Mouse (Mus musculus) thymus, postnatal 14 days (tissue): Measurements from ENCODE around the gene Mbip.

ENCODE experiments used
- DNase-seq: peaks from one replicate; pipeline ENCODE4 v3.0.0; 2021

The Mbip gene

DNA sequence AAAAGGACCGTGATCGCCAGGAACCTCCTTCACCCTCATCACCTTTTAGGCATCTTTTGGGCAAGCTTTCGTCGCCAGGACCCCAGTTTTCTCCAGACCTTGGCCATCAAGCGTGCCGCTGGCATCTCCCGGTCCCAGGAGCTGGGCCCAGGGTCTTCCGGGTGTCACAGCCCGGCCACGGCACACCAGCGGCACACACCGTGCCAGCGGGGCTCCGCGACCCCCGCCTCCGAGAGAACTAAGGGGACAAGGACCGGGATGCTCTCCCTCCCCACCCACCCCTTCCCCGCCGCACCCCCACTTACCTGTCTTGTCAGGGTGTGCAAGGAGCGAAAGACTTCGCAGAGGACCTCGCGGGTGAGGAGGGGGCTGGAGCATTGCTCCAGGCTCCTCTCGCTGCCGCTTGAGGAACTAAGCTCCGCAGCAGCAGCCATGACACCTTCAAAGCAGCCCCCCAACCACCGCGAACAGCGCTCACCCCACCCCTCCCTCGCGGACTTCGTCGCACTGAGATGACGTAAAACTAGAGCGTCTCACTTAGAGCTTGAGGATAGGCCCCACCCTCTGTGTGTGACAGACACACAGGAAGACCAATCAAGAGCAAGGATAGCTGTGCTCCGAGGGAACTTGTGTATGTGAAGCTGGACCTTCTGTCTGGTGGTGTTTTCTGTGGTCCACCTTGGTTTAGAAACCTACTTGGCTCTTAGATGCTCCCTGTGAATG, at the start of gene Mbip:
Mbip (minus strand) TSS at position 528 of the 723 bp plus-strand sequence.
- DNase-seq, result peak; percentile 98

DNA sequence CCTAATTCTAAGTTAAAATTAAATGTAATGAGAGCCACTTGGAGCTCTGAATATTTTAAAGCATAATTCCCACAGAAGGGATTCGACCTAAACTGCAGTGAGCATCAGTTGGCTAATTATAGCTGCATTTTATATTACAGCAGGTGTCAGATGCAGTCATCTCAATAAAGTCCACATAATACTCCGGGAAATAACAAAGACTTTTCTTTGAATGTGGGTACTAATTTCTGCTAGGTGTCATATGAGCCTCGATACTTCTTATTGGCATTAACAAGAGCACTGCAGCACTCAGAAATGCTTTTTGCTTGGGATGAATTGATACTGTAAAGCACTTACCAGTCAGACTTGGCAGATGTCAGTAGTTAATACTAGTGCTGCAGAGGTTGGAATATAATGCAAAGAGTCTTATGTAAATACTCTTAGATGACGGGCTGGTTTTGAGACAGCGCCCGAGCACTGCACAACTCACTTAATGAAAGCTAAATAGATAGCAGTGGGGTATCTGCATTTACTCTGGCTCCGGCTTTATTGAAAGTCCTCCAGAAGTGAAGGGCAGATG, 42.0 kb upstream of the Mbip start:
- no peak for DNase-seq

DNA sequence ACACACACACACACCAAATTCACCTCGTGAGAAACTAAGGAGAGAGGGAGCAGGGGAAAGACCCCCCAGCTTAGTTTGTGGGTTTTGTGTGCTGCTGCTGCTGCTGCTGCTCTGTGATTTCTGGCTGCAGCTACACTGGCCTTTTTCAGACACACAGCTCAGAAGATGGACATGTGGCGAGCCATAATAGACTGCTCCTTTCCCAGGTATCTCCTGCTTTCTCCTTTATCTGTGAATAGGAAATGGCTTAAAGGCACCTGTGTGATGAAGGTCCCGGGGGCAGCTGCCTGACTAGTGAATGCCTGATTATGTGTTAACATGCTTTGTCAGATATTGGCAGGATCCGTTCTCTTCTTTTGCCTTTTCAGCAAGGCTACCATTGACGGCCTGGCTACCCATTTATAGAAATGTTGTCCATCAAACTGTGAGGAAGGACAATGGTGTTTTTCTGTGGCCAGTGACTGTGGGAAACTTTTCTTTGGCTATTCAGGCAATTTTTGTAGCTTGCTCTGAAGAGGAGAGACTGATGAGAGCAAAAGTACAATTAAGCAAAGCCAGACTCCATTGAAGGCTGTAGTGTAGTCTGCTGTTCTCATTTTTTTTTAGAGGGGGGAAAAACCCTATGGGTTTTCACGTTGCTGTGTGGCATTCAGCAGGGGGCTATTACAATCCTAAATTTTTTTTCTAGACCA, 41.4 kb upstream of the Mbip start:
- DNase-seq, result no peak

DNA sequence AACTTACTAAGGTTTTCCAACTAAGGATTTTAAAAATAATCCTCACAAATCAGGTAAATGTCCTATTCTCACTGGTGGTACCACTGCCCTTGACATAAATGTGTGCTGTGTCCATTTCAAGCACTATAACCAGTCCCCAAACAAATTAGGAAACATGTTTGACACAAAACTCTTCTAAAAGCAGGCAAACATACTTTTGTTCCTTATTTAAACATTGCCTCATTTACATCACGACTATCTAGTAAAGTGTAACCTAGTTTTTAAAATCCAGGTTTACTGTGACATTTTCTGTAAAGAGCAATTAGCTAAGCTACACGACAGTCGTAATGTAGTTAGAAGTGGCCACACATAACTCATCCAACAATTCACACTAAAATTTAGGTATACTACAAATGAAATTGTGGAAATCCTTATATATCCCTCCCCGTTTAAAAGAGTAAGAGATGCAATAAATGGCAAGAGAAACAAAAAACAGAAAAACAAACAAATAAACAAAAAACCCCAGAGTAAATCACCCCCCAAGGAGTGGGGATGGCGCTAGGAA, 851 bp downstream of the Mbip start:
- no peak for DNase-seq

DNA sequence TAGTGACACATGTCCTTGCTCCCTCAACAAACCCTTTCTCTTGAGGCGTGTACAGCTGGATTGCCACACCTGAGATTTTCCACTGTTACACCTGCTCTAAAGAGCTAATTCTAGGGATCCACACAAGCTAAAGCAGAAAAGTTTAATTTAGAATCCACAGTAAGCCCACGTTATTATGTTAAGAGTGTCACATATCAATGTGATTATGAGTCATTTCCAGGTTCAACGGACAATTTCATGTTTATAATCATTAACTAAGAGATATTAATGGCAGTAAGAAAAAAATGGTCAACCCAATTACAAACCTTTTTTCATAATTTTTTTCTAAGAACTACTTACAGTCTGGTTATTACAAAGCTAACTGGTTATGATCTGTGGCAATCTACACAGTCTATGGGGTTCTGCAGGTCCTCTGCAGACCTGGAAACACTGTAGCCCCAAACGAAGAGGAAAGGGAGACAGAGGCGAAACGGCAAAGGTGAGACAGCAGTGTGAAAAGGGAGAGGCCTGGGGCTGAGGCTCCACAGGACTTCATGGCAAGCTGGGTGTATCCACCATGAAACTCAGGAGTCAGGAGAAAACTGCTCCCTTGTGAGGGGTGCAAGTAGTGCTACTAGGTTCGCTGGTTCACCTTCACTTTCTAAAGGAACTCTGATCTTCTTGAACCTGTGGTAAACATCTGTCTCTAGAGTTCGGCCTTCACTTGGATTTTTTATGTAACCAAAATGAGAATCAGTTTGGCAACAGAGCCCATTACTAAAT, 6.2 kb downstream of the Mbip start:
- no peak for DNase-seq

DNA sequence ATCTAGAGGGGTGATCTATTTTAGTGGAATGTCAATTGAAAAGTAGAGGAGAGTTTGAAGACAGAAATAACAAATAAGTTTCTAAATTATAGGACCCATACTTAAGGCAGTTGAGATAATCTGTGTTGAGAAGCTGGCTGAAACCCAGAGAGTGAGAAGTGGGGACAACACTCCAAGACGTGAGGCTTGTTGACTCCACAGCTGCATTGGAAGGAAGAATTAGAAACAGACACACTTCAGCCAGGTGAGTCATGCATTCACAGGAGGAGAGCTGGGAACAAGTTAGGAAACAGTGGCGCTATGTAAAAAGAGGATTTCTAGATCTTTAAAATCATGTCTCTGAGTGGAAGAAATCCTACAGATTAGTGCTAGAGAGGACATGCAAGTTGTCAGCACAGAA, 12.2 kb downstream of the Mbip start:
- DNase-seq, result no peak

DNA sequence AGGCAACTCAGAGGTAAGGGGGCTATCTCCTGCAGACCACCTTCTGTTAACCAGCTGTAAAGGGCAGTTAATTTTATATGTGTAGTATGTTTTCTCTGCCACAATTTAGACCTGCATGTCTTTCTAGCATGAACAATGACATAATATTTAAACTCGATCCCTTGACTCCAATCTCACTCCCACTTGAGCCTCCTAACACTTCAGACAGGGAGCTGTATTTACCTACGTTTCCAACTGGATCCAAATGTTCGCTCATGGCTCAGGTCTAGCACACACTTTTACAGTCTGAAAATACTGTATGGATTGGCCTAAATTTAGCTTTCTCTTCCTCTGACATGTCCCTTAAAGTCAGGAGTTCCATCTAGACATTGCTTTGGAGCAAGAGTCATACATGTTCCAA, 13.2 kb downstream of the Mbip start:
- no peak for DNase-seq

DNA sequence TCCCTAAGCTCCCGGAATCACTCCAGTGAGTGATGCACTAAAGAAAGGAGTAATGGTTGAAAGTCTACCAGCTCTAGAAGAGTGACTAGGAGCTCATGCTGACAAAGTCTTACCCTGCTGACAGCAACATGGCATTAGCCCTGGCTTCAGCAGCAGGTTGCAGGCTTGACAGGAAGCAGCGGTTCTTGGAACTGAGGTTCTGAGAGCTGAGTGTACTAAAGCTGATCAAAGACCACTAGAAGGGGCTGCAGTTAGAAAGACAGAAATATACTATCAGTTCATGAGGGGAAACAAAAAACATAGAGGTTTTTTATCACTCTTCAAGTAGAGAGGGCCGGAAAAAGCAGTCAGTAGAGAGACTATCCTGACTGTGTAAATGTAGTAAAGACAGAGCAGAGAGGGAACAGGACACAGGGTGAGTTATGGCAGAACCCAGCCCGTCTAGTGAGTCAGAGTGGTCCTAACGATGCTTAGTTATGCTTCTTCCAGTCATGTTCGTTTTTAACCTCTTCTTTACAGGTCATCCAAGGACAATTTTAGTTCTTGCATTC, 18.2 kb downstream of the Mbip start:
- no peak for DNase-seq

DNA sequence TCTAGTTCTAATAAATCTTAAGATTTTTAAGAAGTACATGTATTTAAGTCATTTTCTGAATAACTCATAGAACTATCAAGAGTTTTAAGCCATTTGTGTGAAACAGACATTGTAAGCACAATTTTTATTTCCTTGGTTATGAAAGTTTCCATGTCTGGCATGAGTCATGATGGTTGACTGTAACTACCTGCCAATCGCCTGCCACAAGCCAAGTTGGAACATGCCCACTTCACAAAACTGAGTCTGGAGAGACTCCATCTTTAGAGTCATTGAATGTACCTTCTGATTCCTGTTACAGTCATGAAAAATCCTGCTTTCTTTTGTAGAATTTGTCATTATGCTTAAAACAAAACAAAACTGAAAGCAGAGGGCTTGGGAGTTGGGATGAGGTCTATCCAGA, 19.8 kb downstream of the Mbip start:
- no peak for DNase-seq

DNA sequence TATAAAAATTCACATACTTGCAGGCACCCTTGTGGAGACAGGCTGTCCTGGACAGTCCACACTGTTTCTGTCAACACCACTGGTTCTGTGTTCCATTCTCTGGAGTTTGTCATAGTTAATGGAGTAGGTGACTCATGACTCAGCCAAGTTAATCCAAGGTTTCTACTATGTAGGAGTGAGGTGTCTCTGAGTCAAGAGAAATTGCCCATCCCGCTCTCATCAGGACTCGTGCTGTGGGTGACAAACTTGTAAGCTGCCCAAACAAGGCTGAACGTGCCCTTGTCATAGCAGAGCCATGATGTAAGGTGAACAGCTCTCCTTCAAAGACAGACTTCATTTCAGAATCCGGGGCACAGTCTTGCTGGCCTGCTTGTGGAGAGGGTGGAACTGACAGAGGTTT, 26.8 kb downstream of the Mbip start:
- DNase-seq, result no peak

DNA sequence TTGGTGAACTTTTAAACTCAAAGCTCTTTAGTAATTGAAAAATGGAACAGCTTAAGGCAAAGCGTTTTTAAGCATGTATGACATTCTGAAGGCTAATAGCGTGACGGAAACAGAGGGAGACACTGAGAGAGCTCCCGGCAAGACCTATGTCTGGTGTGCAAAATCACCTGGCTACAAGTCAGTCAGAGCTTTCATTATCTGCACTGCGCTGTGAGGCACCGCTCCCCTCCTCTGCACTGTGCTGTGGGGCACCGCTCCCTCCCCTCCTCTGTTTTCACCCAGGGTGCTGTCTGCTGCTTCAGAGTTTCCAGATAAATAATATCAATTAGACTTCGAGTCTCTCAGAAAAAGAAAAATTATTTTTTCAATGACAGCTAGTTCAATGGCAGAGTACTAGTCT, 27.6 kb downstream of the Mbip start:
- DNase-seq, result no peak

DNA sequence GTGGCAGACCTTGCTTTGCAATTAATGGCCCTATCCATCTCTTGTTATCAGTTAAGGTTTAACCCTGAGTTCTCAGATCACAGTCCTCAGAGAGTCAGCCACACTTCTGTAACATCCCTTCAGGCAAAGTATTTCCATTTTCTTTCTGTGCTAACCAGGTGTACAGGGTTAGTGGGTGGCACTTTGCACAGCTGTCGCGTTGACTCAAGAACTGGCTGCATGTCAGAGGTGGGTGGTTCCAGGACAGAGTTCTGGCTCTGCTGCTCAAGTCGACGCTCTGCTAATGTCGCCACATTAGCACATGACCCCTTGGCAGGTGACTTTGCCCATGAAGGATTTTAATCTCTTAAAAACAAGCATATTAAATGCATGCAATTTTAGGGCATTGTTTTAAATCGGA, 39.9 kb downstream of the Mbip start:
- DNase-seq, result no peak

DNA sequence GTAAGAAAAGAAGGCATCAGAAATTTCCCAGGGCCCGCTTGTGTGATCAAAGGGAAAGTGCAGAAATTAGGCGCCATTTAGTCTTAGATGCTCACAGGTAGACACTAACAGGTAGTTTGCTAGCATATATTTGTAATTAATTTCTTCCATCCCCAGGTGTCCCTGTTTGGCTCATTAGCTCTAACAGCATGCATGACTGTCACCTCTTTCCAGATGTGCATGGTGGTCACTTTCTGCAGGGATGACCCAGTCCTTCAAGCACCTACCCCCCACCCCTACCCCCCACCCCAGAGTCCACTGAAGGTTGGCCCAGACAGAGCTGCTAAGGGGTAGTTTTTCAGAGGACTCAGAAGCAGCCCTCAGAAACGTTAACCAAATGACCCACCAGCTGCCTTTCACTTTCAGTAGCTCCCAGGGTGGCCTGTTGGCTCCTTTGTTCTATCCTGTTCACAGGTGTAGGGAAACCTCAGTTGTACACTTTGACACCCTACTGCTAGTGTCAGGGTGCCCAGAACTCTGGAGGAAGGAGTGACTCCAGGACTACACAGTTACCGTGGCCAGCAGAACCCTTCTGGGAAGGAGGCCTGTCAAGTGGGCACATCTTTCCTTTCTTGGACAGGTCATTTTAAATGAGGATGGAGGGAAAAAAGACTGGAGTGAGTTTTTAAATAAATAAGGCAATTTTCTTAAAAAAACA, 43.2 kb downstream of the Mbip start:
- DNase-seq, result no peak

DNA sequence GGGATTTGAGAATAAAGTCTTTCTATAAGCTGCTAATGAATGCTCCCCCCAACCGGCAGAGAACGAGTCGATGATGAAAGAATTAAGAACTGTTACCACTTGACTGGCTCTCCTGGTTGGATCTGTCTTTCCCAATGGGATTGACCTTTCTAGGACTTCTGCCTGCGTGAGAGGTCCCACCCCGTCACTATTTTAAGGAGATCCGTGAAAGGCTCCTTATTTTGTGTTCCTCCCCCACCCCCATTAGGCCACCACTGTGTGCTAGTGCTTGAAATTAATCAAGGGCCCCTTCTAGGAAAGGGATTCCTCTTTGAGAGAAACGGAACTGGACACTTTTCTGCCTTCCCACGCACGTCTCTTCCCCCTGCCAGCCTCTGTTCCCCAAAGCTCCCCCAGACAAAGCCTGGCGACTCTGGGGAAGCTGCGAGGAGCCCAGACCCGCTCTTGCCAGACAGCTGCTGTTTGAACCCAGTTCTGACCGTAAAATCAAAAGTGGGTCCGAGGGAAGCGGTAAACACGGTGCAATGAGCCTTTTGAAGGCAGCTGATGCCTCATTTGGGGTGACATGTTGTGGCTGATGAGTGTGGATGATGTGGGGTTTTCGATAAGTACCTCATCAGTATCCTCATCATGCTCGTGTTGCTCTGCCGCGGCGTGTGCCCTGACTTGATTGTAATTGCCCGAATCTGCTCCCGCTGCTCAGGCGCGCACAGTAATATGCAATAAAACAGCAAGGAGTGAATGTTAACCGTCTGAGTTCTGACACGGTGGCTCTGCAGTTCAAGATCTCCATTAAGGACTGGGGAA, 44.0 kb downstream of the Mbip start:
- no peak for DNase-seq

DNA sequence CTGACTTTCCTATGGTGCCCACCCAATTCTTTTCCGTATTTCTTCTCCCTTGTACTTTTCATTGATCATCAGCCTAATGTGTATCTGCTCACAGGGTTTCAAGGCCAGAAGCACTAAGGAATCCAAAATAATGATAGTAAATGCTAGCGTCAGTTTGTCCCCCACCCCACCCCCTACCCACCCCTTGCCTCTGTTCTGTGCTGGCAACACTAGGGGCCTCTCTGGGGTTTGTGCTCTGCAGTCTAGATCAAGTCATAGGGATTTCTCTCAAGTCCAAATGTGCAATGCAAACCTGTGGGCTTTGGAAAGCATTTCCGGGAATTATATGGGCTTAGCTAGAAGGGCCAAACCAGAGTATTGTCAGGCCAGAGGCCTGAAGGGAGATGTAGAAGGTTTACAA, 46.1 kb downstream of the Mbip start:
- DNase-seq, result no peak

DNA sequence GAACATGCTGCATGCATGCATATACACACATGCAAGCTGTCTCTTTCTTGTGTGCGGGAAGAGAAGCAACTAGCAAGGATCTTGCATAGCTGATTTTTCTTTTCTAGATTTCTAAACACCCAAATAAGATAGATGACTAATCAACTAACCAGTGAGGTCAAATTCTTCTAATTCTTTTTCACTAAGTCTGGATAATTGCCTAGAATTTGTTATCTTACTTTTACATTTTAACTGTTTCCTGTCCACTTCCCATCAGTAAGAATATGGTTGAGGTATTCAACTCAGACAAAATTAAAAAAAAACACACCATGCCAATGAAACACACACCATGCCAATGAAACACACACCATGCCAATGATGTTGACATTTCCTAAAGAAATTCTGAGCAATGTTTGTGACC, 46.8 kb downstream of the Mbip start:
- no peak for DNase-seq

DNA sequence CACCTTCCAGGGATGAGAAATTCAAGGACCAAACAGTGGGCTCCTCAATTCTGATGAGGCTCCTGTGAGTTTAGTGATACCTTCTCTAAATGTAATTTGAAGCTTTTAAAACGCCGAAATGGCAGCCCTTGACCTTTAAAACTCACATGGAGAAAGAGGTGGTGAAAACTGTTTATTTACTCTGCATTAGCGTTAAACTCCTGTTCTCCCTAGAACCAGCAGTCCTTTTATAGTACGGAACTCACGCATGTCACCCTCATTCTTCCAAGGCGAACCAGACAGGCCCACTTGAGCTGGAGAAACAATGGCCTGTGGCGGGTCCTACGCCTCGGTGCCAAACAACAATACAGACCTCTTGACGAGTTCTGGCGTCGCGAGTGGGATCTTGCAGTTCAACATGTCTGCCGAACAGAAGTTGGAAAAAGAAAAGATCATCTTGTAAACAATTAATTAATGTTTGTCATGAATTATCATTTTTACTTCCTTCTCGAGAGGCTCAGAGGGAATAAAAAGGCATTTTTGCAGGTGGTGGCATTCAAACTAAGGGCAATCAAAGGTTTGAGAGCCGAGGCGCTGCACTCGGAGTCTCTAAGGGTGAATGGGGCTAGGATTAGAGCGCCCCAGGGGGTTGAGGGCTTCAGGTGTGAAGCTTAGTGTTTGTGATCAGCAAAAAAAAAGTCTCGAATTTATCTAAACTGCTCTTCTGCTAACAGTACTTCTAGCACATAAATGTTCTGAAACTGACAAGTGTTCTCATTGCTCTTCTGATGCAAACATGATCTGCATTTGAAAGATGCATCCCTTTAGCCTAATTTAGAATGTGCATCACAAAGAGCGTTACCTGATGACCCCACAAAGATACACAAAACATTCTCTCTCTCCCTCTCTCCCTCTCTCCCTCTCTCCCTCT, 47.5 kb downstream of the Mbip start:
- DNase-seq, result no peak

DNA sequence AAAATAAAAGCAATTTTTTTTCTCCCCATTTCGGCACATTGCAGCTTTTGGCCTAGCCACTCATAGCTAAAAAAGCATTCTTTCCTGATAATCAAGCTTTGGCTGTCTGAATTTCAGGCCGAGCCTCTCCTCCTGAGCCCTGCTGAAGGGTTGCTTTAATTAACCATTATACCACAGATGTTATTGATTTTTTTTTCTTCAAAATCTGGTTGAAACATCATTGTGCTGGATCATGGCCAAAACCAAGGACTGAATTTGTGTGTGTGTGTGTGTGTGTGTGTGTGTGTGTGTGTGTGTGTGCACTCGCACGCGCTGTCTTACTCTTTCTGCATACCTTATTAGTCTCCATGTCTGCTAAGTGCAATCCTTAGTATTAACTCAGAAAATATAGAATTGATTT, 48.6 kb downstream of the Mbip start:
- no peak for DNase-seq

DNA sequence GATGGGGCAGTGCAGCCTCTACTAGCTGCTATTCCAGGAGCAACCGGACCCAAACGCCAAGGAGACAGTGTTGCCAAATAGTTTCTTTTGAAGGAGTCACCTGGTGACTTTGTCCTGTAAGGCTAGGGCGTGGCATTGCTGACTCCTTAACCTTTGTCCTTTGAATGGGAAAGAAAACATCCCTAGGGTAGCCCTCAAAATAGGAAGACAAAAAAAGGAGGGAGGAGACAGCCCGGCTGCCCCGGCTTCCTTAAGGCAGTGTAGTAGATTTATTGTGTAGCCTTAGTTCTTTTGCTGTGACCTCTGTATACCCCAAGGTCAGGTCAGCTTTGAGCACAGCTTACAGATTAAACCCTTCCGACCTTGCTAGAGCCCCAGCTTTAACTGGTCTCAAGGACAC, 49.2 kb downstream of the Mbip start:
- no peak for DNase-seq

DNA sequence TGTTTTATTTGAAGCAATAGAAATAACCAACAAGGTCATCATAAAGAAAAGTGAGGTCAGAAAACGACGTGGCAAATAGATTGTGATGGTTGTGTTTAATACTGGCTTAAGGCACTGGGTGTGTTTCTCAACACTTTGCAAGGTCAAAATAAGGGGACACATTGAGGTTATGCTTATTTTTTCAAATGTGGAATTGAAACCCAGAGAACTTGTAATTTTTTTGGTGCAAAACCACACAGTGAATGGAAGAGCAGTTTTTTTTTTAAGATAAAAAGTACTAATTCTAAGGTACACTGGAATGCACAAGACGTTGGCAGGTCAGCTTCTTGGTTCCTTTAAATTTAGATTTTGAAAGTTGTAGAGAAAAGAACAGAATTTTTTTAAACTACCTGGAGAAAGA, 50.5 kb downstream of the Mbip start:
- DNase-seq, result no peak

DNA sequence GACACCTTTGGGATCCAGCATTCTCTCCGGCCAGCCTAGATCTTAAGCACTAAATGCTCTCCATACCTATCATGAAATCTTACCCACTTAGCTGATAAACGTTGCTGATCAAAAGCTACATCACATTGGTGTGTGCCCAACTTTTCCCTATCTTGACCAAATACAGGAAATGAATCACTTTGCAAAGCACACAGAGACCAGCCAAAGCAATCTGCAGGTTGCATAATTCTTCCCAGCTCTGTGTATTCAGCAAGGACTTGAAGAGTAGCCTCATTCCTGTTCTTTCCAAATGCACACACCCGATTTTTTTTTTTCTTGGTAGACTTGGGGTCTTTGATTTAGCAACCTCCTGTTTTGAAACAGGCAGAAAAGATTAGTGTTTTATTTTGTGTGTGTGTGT, 57.1 kb downstream of the Mbip start:
- DNase-seq, result no peak
